Mouse (Mus musculus) cerebellum, adult 8-10 months (tissue): Measurements from ENCODE around the gene Gm49368.
"Not testable (repeated sequence)": the region's sequence is repeated elsewhere in the genome, so short reads cannot be mapped to it uniquely, and the experiment has no call there.

Experiments used
- DNase-seq: peaks from one replicate; pipeline ENCODE4 v3.0.0; 2022

Gene Gm49368

GRCm38 (mm10) chr7:128136927-128137326 lies 74.4 kb downstream of the Gm49368 start:
- DNase-seq, result no peak

GRCm38 (mm10) chr7:128139611-128140010 lies 77.1 kb downstream of the Gm49368 start:
- no peak for DNase-seq

- no peak for DNase-seq
These were observed 88.5 kb downstream of the Gm49368 start for GRCm38 (mm10) chr7:128150970-128151369.

GRCm38 (mm10) chr7:128154076-128154475 lies 91.6 kb downstream of the Gm49368 start, which contains the start of gene Itgad:
Itgad (plus strand) TSS chr7:128154376.
- DNase-seq, result no peak

- no peak for DNase-seq
These were observed 92.4 kb downstream of the Gm49368 start for GRCm38 (mm10) chr7:128154924-128155323.

- DNase-seq, result not testable (repeated sequence)
These were observed 96.3 kb downstream of the Gm49368 start for GRCm38 (mm10) chr7:128158688-128159354.

- no peak for DNase-seq
These were observed 101.5 kb downstream of the Gm49368 start for GRCm38 (mm10) chr7:128164001-128164400.

- DNase-seq, result no peak
These were observed 103.9 kb downstream of the Gm49368 start for GRCm38 (mm10) chr7:128166391-128166790.

GRCm38 (mm10) chr7:128169996-128170395 lies 107.5 kb downstream of the Gm49368 start:
- DNase-seq, result no peak
